Mouse (Mus musculus) gonadal fat pad, adult 2 months (tissue): Measurements from ENCODE around the gene Ints12. TPM values are rescaled to one million over a fixed set of nuclear protein-coding genes. Genes with fewer than 3 reads are reported as not detected.
A peak's percentile ranks its signal among the peaks of the same experiment; 100 is the strongest.

Source experiments
- DNase-seq: peaks from one replicate; pipeline ENCODE4 v3.0.0-alpha.2; 2012; ENCODE audit warnings: low read depth
- polyA plus RNA-seq: library from polyadenylated mRNA; depleted of rRNA; stranded (reverse); fragments of >200 nt; gene quantifications from 2 replicates; pipeline ENCODE4 v1.2.3, GENCODE M21; 2012; rRNA removed

Ints12 gene
- polyA plus RNA-seq, result 8.7 and 9.5 TPM in 2 replicates

DNA sequence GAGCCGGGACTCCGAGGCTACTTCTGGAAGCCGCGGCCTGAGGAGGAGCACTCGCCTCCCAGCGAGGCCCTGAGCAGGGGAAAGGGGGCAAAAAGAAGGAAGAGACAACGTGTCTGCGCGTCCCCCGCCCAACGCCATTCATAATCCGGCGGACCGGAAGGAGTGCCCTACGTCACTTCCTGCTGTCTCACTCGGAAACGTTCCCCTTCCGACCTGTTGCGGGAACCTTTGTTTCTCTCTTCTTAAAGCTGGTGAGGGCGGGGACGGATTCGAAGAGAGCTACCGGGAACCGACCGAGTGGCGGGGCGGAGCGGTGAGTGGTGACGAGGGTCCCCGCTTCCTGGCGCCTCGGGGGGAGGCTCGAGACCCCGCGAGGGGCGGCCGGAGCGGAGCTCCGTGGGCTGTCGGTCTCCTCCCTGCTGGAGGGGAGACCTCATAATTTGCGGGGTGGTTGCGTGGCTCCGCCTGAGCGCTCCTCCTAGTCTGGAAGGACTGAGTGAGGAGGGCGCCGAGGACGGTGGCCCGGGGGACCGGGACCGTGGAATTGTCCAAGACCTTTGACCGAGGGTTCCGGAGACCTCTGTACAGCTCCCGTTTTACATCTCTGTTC, at the start of gene Ints12, which contains the start of gene Gstcd:
Gene Ints12 (plus strand): TSS at position 177 of the 610 bp plus-strand sequence.
Gene Gstcd (minus strand): TSS at position 370 of the 610 bp plus-strand sequence.
- DNase-seq, result peak; percentile 46

GRCm38 (mm10) chr3:133052068-133052467, 39.6 kb upstream of the Ints12 start:
- DNase-seq, result no peak

GRCm38 (mm10) chr3:133075560-133075959, 16.1 kb upstream of the Ints12 start:
- no peak for DNase-seq

- no peak for DNase-seq
Observed at GRCm38 (mm10) chr3:133082736-133083135, 8.9 kb upstream of the Ints12 start.

GRCm38 (mm10) chr3:133085858-133086257, 5.8 kb upstream of the Ints12 start:
- no peak for DNase-seq

DNA sequence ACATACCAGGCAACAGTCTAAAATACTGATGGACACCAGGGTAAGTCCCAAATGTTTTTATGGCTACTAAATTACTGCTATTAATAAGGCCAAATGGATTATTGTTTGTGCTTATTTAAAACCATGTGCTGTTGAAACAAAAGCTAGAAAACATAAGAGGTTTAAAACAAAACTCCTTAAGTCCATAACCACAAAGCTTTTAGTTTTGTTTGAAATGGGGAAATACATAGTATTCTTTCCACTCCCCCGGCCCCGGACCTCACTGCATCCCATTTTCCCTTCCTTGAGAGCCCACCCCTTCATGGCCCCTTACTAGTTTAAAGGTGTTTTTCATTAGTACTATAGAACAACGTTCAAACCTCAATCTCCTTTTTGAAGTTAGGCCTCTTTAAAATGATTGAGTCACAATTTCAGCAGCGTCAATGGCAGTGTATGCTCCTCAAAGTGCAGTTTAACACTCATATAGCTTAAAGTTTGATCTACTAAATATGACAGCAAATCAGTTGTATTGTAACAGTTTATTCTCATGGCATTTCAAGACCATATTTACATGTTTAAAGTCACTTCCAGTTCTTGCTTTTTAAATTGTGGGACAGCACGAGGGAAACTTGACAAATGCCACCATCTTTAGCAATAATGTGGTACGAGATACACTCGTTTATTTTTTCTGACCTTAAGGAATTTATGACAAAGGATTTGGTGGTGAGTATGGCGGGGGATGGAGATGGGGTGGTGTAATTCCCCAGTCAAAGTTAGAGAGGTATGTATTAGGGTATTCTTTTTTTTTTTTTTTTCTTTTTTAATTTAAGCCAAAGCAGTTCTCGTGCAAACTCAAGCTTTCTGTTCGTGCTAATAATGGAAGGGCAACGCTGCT, 1.2 kb upstream of the Ints12 start:
- DNase-seq, result no peak

- no peak for DNase-seq
Observed at GRCm38 (mm10) chr3:133091121-133091663, 448 bp upstream of the Ints12 start.

- no peak for DNase-seq
Observed at GRCm38 (mm10) chr3:133092274-133092853, 724 bp downstream of the Ints12 start.

- DNase-seq, result no peak
Observed at GRCm38 (mm10) chr3:133092936-133093335, 1.3 kb downstream of the Ints12 start.

DNA sequence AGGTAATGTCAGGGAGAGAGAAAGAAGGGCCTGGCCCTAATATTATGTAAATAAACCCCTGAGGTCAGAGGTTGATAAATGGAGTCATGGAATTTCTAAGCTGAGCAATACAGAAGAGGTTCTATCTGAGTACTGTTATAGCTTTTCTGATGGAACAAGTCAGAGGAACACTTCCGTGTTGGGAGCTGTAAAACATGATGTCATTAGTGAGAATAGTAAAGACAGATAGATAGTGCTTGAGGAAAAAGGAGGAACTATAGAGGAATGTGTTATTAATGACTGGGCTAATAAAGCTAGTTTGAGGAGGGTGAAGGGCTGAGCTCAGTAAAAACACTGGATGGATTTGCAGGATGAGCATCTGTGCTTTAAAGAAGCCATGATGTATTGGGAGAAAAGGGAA, 2.7 kb downstream of the Ints12 start:
- no peak for DNase-seq

- DNase-seq, result no peak
Observed at GRCm38 (mm10) chr3:133097936-133098335, 6.3 kb downstream of the Ints12 start.

- no peak for DNase-seq
Observed at GRCm38 (mm10) chr3:133098336-133098735, 6.7 kb downstream of the Ints12 start.

DNA sequence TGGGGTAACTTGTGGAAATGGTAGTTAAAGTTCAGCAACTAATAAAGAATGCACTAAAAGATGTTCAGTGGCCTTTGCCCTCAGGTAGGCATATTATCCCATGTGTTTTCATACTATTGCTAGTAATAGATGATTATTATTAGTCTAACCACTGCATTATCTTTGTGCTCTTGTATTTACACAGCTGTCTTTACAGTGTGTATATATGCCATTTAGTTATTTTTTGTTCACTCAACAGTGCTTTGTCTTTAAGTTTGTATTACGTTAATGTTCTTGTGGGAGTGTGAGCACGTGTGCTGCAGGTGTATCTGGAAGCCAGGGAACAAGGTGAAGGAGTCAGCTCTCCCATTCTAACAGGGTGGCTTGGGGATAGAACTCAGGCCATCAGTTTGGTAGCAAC, 7.3 kb downstream of the Ints12 start:
- no peak for DNase-seq

DNA sequence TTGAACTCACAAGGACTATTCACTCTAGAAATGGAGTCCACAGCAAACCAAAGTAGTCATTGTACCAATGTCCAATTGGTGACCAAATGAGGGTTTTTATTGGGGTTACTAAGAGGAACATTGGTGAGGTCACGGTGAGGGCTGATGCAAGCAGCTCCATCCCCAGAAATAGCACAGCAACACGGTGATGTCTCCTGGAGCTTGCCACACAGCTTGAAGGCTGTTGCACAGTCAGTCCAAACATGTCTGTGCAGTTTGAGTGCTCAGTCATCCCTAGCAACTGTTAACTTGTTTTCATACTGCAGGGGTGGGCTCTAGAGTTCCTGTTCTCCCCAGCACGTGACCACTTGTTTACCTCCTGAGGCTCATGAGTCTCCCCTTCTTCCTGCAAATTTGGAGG, 12.1 kb downstream of the Ints12 start:
- DNase-seq, result no peak

GRCm38 (mm10) chr3:133104436-133104835, 12.8 kb downstream of the Ints12 start:
- no peak for DNase-seq

GRCm38 (mm10) chr3:133108731-133109130, 17.1 kb downstream of the Ints12 start:
- DNase-seq, result no peak

- no peak for DNase-seq
Observed at GRCm38 (mm10) chr3:133109844-133110243, 18.2 kb downstream of the Ints12 start.

DNA sequence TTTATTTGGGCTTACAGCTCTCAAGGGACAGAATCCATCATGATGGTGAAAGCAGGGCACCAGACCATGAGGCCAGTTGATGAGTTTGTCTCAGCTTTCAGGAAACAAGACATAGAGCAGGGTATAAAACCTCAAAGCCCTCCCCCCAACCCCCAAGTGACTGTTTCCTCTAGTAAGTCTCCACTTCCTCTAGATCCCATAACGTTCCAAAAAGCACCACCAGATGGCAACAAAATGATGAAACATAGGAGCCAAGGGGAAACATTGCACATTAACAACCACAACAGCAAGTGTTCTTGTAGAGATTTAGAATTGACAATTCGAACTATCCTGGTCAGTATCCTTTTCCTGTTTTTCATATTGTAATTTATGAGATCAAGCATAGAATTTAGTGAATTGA, 20.1 kb downstream of the Ints12 start:
- DNase-seq, result no peak

DNA sequence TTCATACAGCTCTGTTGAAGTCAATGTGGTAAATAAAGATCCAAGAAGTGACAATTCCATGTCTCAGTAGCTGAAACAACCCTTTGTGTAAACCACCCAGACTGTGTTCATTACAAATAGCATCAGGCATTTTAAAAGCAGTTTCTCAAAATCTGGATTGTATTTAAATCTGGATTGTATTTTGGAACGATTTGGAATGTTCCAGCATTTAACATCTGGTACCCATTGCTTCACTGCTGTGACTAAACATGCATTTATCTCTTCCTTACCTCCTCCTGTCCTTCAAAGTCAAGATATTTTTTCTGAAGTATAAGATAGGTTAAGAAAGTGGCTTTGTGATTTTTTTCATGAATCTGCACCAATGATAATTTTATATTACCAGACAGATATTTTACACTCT, 21.6 kb downstream of the Ints12 start:
- DNase-seq, result no peak

DNA sequence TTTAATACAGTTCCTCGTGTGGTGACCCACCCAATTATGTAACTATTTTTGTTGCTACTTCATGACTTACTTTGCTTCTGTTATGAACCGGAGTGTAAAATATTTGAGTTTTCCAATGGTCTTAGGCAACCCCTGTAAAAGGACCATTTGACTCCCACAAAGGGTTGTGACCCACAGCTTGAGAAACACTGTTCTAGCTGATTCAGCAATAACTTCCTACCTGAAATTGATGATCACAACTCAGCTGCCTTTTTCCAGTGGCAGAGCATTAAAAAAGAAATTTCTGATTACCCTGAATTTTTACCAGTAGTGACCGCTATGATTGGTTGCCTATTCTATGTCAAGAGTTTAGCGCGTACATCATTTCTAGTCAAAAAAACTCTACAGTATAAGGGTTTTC, 39.7 kb downstream of the Ints12 start:
- DNase-seq, result no peak

DNA sequence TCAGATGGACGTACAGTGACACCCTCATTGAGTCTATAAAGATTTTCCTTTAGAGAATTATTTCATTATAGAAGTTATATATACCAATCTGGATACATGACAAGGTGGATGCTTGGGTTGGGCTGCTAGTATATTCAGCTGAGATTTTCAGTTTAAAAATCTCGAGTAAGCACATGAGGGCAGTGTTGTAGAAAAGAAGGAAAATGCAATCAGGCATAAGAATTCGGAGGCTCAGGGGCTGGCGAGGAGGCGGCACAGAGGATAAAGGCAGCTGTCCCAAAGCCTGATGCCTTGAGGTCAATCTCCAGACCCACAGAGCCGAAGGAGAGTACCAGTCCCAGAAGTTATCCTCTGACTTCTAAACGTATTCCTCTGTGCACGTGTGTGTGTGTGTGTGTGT, 41.0 kb downstream of the Ints12 start:
- no peak for DNase-seq

DNA sequence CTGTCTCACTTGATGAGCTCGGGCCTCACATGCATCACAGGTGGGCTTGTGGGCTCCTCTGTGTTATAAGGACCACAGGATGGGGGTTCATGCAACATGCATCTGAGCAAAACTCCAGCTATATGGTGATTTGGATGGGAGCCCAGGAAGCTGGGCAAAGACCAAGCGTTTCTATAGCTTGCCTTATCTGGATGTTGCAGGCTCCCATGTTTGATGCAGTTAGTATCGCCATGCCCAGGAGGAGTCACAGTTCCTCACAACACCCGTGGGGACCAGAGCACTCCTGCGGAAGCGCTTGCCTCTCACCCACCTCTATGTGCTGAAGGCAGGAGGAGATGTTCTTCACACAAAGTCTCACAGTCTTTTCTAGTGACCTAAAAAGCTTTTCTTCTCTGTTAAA, 50.2 kb downstream of the Ints12 start:
- DNase-seq, result no peak
